Mouse (Mus musculus) stomach, postnatal 0 days (tissue): ENCODE measurements around the gene Myh7.

Experiments used
- CTCF ChIP-seq: IDR thresholded peaks from 2 replicates; pipeline ENCODE4 v1.5.1; 2016; ENCODE audit warnings: antibody characterized with exemption, low read depth, mild to moderate bottlenecking, moderate library complexity
- EP300 ChIP-seq: optimal IDR thresholded peaks from 2 replicates; pipeline ENCODE3; 2016; ENCODE audit warnings: antibody characterized with exemption

GRCm38 (mm10) chr14:54961487-54961886, 32.9 kb downstream of the Myh7 start:
- TF ChIP-seq CTCF (no peak), EP300 (no peak)
